Mouse (Mus musculus): ENCODE data around the gene Aldh1b1. TPM values are rescaled to one million over a fixed set of nuclear protein-coding genes. Genes with fewer than 3 reads are reported as not detected.

The Aldh1b1 gene
- total RNA-seq, 2 experiments from 2014 or later, result 12.6 to 14.6 TPM

GRCm38 (mm10) chr4:45824761-45825556 is 26.1 kb downstream of the Aldh1b1 start:
- DNase-seq, result no peak

DNA sequence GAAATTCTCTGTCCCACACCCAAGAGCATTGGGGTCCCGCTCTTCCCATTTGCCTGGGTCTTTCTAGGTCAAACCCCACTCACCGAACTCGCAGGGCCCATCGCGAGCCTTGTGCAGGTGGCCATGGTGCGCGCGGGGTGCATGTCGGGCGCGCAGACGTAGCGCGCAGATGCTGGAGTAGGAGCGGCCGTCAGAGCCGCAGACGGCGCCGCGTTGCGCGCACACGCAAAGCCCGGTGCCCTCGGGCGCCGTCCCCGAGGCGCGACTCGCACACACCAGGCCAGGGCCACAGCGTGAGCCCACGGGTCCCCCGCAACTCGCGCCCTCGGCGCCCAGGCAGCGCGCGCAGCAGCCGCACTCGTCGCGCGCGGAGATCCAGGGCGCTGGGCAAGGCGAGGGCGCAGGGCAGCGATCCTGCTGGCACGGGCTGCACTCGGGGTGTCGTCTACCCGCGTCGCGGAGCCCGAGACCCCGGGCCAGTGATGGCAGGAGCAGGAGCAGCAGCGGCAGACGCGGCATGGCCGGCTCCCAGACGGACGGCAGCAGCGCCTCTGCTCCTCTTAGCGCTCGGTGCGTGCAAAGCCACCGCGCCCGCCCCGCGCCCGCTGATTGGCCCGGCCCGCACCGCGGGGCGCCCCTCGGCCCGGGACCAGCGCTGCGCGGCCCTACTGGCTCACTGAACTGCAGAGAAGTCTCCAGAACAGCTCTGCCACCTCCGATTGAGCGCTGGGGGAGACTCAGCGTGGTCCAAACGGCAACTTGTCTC is 27.6 kb downstream of the Aldh1b1 start, which contains the start of gene Igfbpl1:
Gene Igfbpl1, minus strand, starts transcription at position 649 of the 766 bp plus-strand sequence.
- no peak for DNase-seq

GRCm38 (mm10) chr4:45829907-45830759 is 31.3 kb downstream of the Aldh1b1 start:
- no peak for DNase-seq

- no peak for DNase-seq
Observed at GRCm38 (mm10) chr4:45831996-45832395, 33.2 kb downstream of the Aldh1b1 start.

GRCm38 (mm10) chr4:45833461-45833860 is 34.6 kb downstream of the Aldh1b1 start:
- no peak for DNase-seq

DNA sequence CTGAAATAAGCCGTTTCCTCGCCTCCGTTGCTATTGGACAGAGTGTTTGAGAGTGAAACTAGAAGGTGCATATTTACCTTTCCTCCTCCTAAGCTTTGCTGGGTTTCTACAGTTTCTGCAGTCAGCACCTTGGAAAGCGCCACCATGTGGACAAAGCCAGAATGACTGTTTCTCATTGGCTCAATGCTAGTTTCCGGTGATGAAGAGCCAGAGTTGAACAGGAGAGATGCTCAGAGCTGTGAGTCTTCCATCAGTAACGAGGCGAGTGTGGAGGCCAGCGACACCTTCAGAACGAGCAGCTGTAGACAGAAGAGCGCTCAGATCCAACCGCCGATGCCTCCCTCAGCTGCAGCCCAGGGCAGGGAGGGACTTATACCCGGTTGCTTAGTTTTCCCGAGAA is 45.5 kb downstream of the Aldh1b1 start:
- peak in 1 of 2 experiments; percentile 39 for DNase-seq

DNA sequence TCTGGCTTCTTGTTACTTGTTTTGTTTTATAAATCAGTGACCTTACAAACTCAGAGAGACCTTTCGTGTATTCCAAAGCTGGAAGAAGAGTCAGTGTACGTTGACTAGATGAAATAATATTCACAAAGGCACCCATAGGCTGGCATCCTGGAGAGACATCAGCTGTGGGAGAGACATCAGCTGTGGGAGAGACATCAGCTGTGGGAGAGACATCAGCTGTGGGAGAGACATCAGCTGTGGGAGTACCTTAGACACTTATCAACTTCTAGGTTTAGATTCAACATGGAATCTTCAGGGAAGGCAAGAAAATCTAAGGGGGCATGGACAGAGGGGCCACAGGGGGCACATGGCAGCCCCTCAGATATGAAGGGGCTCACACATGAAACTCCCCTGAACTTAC is 47.4 kb downstream of the Aldh1b1 start:
- no peak for DNase-seq

GRCm38 (mm10) chr4:45848109-45848824 is 49.4 kb downstream of the Aldh1b1 start, which contains the start of gene Stra6l:
Stra6l (plus strand) TSS chr4:45848664.
- DNase-seq, result no peak

- no peak for DNase-seq
Observed at GRCm38 (mm10) chr4:45848825-45849156, 50.0 kb downstream of the Aldh1b1 start.

DNA sequence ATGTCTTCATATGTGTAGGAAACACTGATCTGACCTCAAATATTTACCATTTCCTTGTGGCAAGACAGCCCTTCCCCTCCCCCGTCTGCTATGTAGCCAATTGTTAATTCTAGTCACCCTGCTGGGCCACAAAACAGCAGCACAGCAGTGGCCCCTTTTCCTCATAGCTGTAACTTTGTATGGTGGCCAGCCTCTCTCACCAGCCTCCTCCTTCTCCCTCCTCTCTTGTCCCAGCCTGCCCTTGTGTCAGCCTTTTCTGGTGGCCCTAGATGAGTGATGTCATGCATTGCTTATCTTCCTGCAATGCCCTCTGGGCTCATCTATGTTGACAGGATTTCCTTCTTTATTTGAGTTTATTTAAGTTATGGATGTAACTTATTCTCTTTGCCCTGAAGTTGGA is 50.6 kb downstream of the Aldh1b1 start:
- no peak for DNase-seq

DNA sequence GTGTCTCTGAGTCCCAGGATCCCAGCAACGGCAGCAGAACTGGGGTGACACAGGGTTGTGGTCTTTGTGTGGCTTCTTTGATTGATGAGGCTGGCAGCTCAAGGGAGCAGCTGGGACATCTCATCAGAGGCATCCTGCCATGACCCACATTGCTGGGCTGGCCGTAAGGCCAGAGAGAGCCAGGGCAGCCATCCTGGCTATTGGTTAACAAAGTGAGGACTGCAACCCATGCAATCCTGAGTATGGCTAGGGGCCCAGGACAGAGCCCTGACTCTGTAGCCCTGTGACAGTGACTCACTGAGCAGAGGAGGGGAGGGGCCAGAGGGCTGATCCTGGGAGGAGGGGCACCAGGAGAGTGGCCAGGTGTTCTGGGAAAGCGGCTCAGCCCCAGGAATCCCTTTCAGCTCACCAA is 52.8 kb downstream of the Aldh1b1 start:
- peak in 1 of 2 experiments; percentile 3 for DNase-seq

- no peak for DNase-seq
Observed at GRCm38 (mm10) chr4:45853496-45854246, 54.8 kb downstream of the Aldh1b1 start.

Other genes with a start within 250 kb of the Aldh1b1 start
- under 1 TPM; 0.23 to 0.30 TPM for gene Igfbpl1, start 27.9 kb downstream of the Aldh1b1 start, total RNA-seq (2021)
- not detected for gene Stra6l, start 49.6 kb downstream of the Aldh1b1 start, total RNA-seq (2021)
- gene Ccdc180, start 91.3 kb downstream of the Aldh1b1 start, total RNA-seq (2021), result under 1 TPM in 1 of 2 experiments, not detected in 1; 0.18 TPM
- 10 to 100 TPM; 11.0 to 12.3 TPM for gene Tdrd7, start 166.3 kb downstream of the Aldh1b1 start, total RNA-seq (2021)
- gene Tmod1, start 239.9 kb downstream of the Aldh1b1 start, total RNA-seq (2021), result 100 to 1,000 TPM; 228 to 259 TPM